Mouse (Mus musculus) urinary bladder, postnatal 36 days (tissue): Measurements from ENCODE around the gene Def6.
A peak's percentile ranks its signal among the peaks of the same experiment; 100 is the strongest.

Experiments
- DNase-seq, 2 experiments: peaks; one replicate each; pipeline ENCODE4 v3.0.0; 2022; ENCODE audit warnings: low spot score in 2 of 2, mixed read lengths in 1 of 2

Gene Def6

GRCm38 (mm10) chr17:28207591-28208313 is at the start of gene Def6:
Def6 (plus strand) TSS chr17:28207778.
- DNase-seq: peak; percentile 80 to 83

- DNase-seq: no peak
These were observed 47.2 kb upstream of the Def6 start for GRCm38 (mm10) chr17:28160361-28160760.

GRCm38 (mm10) chr17:28161310-28161881 is 46.2 kb upstream of the Def6 start:
- DNase-seq: no peak

- DNase-seq: peak; percentile 64 to 74
These were observed 43.9 kb upstream of the Def6 start for GRCm38 (mm10) chr17:28163666-28164065.

- DNase-seq: no peak
These were observed 36.9 kb upstream of the Def6 start for GRCm38 (mm10) chr17:28170460-28171305.

- DNase-seq: no peak
These were observed 34.9 kb upstream of the Def6 start for GRCm38 (mm10) chr17:28172690-28173089.

- peak; percentile 83 to 87 for DNase-seq
These were observed 30.6 kb upstream of the Def6 start, which contains the start of gene Zfp523 for GRCm38 (mm10) chr17:28176775-28177539. Zfp523 (plus strand) TSS chr17:28177129.

- peak in 1 of 2 experiments; percentile 16 for DNase-seq
These were observed 30.0 kb upstream of the Def6 start for GRCm38 (mm10) chr17:28177540-28178046.

- no peak for DNase-seq
These were observed 27.2 kb upstream of the Def6 start for GRCm38 (mm10) chr17:28180331-28180730.

GRCm38 (mm10) chr17:28180783-28181544 is 26.6 kb upstream of the Def6 start:
- DNase-seq: peak in 1 of 2 experiments; percentile 13

- DNase-seq: no peak
These were observed 22.5 kb upstream of the Def6 start for GRCm38 (mm10) chr17:28184971-28185638.

- no peak for DNase-seq
These were observed 19.3 kb upstream of the Def6 start for GRCm38 (mm10) chr17:28188313-28188712.

GRCm38 (mm10) chr17:28192754-28193153 is 14.8 kb upstream of the Def6 start:
- no peak for DNase-seq

- no peak for DNase-seq
These were observed 14.0 kb upstream of the Def6 start for GRCm38 (mm10) chr17:28193559-28193958.

- DNase-seq: no peak
These were observed 12.5 kb upstream of the Def6 start for GRCm38 (mm10) chr17:28195033-28195432.

- DNase-seq: no peak
These were observed 9.9 kb upstream of the Def6 start for GRCm38 (mm10) chr17:28197646-28198045.

GRCm38 (mm10) chr17:28201982-28202381 is 5.6 kb upstream of the Def6 start:
- DNase-seq: no peak

- DNase-seq: peak in 1 of 2 experiments; percentile 26
These were observed 3.4 kb upstream of the Def6 start for GRCm38 (mm10) chr17:28204052-28204720.

- no peak for DNase-seq
These were observed 2.1 kb upstream of the Def6 start for GRCm38 (mm10) chr17:28205443-28205842.
